Mouse (Mus musculus): ENCODE measurements around the gene Ankmy2. TPM values are rescaled to one million over a fixed set of nuclear protein-coding genes. Genes with fewer than 3 reads are reported as not detected.

Ankmy2 gene
- polyA plus RNA-seq, 1 experiment from 2014 or later, result 64.4 TPM

Other genes starting within 250 kb of the Ankmy2 start
- gene Agr3, start 231.5 kb upstream of the Ankmy2 start, polyA plus RNA-seq (2015; fragmentation: Nextera tagmentation; extraction: Ambion mirVana), result not detected in 2 replicates
- not detected in 2 replicates for gene Agr2, start 164.2 kb upstream of the Ankmy2 start, polyA plus RNA-seq (2015; fragmentation: Nextera tagmentation; extraction: Ambion mirVana)
- 295 and 340 TPM in 2 replicates for gene Tspan13, start 114.6 kb upstream of the Ankmy2 start, polyA plus RNA-seq (2015; fragmentation: Nextera tagmentation; extraction: Ambion mirVana)
- 542 and 586 TPM in 2 replicates for gene Bzw2, start 966 bp downstream of the Ankmy2 start, polyA plus RNA-seq (2015; fragmentation: Nextera tagmentation; extraction: Ambion mirVana)
- gene Lrrc72, start 96.3 kb downstream of the Ankmy2 start, polyA plus RNA-seq (2015; fragmentation: Nextera tagmentation; extraction: Ambion mirVana), result not detected in 2 replicates
- gene Sostdc1, start 157.0 kb downstream of the Ankmy2 start, polyA plus RNA-seq (2015; fragmentation: Nextera tagmentation; extraction: Ambion mirVana), result 8.0 and 9.6 TPM in 2 replicates
- gene Ispd, start 224.3 kb downstream of the Ankmy2 start, polyA plus RNA-seq (2015; fragmentation: Nextera tagmentation; extraction: Ambion mirVana), result 7.0 and 7.5 TPM in 2 replicates
- gene D630036H23Rik, start 225.1 kb downstream of the Ankmy2 start, polyA plus RNA-seq (2015; fragmentation: Nextera tagmentation; extraction: Ambion mirVana), result 1.7 and 3.0 TPM in 2 replicates

Measured in forebrain, embryonic 16.5 days (tissue).